Mouse (Mus musculus) WW6 (cell line): ENCODE data around the gene Ccdc146.
A peak's percentile ranks its signal among the peaks of the same experiment; 100 is the strongest.
"Not testable (repeated sequence)": the region's sequence is repeated elsewhere in the genome, so short reads cannot be mapped to it uniquely, and the experiment has no call there.

Experiments used
- DNase-seq: peaks from one replicate; pipeline ENCODE4 v3.0.0-alpha.2; 2013; ENCODE audit warnings: low read depth, low spot score

Gene Ccdc146

DNA sequence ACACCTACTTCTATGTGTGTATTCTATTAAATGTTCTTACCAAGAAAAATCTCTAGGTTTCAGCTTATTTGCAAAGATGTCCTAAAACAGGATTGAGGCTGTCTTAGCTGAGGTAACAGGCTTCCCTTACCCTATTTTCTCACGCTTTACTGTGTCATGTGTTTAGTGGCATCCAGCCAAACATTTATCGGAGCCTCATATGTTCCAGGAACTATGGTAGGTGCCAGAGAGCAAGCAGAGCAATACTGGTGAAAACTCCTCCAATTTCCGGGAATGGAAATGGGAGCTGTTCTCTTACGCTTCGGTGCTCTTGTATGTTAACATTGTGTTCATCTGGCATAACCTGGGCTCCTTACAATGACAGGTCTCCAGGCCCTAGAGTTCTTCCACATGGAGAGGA, 92.8 kb downstream of the Ccdc146 start:
- no peak for DNase-seq

DNA sequence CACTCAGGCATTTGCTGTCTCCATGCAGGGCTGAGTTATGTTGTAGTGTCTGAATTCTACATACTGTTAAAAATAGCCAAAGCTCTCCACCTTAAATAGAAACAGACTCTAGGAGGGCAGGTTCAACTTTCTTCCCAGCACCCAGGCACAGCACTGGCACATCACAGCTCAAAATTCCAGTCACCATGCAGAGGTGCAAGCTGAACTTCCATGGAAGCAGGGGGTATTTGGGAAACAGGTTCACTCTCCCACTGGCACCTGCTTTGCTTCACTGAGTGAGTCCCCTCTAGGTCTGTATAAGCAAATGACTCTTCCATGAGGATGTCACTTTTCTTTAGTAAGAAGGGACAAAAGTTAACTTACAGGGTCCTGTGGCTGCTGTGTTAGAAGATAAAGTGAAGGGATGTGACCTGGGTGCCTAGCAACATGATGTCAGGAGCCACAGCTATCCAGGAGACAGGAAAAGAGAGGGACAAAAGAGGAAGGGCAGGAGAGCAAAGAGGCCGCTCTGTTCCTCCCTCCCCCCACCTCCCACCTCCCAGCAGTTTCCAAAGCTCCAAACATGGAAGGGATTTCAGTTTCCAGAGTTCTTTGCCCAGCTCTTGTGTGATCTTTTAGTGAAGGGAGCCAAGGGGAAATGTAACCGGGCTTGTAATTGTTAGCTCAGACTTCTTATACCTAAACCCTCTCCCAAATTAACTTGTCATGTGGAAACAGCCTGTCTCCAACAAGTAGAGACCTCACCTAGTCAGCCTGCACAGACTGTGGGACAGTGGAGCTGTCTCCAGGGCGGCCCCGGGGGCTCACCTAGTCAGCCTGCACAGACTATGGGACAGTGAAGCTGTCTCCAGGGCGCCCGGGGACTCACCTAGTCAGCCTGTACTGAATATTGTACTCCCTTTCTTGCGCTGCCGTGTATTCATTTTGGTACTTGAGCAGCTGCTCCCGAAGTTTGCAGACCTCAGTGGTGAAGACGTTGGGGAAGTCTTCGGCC, 94.5 kb downstream of the Ccdc146 start:
- DNase-seq = no peak

DNA sequence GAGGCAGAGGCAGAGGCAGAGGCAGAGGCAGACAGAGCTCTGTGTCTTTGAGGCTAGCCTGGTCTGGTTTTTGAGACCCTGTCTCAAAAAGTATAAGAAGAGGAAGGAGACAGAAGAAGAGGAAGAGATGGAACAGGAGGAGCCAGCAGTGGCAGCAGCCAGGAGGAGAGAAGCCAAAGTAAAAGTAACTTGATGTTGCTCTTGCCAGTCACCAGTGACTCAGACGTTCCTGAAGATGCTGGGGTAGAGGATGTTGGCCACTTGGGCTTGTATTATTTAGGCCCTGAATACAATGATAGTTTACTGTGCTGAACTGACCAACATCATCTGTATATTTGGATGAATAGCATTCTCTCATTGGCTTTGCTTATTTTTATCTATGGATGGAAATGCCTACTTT, 95.9 kb downstream of the Ccdc146 start:
- no peak for DNase-seq

DNA sequence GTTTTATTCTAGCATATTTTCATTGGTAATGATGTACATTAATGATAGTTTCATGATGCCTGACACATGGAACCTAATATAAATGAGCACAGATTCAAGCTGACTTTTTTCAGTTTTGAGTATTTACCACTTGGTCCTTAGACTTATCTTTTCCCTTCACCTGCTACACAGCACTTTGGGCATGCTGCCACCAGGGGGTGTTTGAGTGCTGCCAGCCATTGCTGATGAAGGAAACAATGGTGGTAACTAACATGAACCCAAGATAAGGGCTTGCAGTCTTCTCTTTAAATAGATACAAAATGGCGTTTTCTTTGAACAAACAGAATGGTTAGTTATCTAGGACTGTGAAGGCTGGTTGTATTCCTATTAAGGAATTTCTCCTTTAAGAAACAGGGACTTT, 98.0 kb downstream of the Ccdc146 start:
- peak; percentile 28 for DNase-seq

DNA sequence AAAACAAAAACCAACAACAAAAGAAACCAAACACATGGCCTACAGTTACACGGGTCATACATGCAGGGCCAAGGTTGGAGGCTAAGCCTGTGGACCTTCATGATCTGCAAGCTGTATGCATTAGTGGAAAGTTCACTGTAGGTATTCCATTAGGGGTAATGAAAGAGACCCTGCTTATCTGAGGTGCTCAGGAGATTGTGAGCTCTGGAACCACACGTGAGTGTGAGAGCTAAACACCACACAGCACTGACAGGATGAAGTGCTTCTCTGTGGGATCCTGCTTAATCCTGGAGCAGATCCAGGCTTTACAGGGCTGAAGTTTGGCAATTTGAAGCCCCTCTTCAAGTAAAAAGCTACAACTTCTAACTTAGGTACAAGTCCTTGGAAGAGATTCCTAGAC, 104.3 kb downstream of the Ccdc146 start:
- DNase-seq = no peak

DNA sequence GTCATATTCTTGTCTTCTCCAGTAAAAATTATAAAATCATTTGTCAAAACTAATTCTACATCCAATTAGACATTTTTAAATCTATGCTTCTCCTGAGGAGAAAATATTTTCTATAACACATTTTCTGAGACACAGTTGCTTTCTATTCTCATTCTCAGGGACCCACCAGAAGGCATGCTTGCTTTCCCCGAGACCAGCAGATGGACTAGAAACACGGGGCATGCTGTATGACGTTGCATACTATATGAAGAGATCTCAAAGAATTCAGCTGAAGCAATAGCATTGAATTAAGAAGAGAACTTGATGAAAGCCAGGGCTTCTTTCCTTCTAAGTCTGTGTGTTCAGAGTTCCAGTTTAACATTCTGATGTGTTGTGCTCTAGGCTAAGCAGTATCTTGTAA, 109.8 kb downstream of the Ccdc146 start:
- DNase-seq = no peak

DNA sequence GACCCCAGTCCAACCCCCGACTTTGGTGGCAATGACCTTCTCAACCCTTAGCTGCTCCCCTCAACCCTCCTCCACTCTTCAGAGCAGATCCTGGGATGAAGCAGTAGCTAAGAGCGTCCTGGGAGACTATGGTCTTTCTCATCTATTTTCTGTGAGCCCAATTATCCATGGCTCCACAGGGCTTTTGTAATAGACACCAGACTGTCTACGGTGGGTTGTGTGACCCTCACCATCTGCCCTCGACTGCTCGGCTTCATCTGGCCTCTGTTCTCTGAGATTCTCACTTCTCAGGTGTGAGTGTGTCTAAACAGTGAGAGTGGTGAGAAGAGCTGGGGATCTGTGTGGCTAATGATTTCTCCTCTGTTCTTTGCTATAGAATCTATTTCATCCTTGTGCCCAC, 117.3 kb downstream of the Ccdc146 start:
- DNase-seq = no peak

DNA sequence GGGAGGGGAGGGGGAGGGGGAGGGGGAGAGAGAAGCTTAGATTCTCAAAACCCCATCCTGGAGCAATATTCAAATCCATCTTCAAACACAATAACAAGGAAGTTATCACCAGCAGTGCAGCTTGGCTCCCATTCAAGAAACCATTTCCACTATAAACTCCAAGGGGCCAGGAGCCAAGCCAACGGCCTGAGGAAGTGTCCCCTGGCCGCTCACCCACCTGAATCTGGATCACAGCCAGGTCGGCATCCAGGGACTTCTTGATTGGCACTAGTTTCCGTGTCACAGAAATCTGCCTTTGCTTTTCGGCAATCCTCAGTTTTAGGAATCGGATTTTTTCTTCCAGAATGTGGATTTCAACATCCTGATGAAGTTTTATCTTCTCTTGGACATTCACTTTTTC, 123.5 kb downstream of the Ccdc146 start:
- no peak for DNase-seq

DNA sequence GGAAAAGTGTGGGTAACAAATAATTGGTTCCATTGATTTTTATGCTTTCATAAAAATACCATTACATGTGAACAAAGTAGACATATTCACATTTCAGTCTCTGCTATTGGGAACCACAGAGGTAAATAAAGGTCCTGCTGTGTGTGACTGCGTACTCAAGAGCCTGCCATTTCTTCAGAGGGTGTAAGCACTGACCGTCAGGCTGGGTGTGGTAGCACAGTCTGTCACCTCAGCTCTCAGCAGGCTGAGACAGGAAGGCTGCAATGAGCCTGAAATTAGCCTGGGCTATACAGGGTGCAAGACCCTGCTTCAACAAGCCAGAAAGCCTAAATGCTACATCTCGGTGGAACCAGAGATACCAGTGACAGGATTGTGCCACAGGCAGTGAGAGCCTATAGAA, 124.4 kb downstream of the Ccdc146 start:
- no peak for DNase-seq

DNA sequence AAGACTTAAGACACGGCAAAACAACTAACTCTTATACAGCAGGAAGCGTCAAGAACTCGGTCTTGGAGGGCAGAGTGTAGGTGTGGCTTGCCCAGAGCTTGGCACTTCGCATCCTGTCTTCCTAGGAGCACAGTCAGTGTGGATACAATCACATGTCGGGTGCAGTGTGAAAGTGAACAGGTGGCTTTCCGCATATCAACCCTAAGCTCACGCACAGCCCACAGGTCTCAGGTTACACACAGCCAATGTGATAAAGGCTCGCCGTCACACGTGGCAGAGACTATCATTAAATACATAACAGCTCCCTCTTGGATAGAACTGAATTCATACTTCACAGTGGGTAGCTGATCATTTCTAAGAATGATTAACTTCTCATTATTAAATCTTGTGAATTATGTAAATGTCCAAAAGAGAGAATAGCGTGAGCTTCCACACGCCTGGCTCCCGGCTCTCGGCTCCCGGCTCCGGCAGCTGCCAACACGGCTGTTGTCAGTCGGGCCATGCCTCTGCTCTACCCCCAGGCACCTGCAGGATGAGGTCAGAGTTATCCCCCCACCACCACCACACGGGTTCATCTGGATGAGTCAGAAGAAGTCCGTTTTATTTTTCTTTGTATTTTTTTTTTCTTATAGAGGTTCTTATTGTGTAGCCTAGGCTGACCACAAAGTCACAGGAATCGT, 125.3 kb downstream of the Ccdc146 start:
- no peak for DNase-seq

DNA sequence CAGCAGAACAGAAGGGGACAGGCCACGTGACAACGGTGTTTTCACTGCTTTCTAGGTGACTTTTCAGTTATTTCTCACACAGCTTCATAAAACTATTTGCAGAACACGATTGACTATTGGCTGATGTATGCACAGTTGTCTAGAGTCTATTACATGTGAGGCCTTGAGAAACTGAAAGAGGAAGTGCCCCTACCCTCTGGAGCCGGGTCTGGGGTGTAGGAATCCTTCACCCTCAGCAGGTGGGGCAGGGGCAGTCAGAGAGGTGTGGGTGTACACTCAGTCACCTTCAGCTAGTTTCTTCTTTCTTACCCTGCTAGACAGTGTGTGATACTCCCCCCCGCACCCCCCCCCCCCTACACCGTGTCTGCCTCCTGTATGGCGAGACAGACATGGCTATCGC, 128.8 kb downstream of the Ccdc146 start:
- no peak for DNase-seq

DNA sequence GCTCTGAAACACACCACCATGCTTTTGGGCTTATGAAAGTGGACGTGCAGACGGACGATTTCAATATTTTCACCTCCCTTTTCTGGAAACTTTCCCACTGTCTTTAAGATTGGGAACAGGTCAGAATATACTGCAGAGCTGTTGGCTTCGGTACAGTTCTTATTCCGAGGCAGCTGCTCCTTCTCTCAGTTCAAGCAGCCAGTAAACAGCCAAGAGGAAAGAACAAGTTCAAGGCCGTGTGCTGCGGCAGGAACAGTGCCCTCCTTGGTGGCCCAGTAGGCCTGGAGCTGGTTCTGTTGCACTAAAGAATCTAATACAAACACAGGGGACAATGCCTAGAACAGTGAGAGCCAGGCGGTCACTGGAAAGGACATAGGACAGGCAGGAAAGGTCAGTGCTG, 133.9 kb downstream of the Ccdc146 start:
- DNase-seq = no peak

DNA sequence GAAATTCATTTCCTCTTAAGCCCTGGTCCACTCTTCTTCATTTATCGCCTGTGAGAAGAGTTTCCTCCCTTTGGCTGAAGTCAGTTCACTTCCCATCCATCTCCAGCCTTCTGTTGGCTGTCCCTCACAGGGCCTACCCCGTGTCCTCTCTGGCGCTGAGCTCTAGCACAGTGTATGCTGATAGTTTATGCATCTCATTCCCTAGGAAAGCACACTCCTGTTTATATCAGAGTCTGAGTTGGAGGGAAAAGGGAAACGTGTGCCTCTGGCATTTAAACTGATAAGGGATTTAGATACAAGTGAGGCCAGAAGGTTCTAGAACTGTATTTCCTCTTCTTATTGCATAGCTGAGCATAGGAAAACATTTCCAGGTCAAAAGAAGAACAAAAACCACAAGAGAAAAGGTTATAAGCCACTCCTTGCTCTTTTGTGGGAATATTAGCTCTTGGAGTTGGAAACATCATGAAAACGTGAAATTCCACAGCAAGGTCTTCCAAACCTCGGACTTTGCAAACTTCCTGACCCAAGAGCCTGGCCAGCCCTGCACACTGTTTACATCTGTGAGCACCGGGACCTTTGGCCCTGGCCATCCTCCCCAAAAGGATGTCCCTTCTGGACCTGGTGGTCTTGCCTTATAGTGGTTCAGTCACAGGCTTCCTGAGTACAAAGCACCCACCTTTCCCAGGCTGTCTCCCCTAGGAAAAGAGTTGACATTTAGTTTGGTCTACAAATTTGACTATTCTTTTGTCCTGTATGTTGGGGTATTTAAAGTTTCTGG, 135.6 kb downstream of the Ccdc146 start:
- DNase-seq = no peak

DNA sequence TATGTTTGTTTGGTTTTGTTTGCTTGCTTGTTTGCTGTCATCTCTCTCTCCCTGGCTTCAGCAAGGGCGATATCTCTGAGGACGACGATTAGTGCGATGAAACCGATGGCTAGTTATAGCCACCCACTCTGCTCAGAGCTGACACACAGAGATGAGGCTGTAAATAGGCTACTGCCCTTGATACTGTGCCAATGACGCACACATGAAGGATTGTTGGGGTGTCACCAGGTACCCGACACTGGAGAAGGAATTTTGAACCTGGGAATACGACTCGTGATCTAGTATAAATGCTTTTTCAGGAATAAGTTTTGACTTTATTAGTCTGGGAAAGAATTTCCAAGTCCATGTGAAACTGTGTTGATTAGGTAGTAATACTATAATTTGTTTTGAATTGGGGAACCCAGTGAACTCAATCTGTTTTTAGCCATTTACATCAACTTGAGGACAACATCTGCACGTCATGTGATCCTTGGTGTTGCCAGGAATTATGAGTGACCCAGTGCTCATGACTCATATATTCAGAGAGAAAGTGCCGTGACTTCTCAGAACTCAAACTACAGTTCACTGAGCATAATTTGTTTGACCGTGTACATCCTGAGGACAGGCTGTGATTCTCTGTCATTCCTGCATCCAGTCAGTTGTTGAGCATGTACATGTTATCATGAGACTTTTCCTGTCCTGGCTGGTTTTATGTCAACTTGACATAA, 141.0 kb downstream of the Ccdc146 start:
- no peak for DNase-seq

DNA sequence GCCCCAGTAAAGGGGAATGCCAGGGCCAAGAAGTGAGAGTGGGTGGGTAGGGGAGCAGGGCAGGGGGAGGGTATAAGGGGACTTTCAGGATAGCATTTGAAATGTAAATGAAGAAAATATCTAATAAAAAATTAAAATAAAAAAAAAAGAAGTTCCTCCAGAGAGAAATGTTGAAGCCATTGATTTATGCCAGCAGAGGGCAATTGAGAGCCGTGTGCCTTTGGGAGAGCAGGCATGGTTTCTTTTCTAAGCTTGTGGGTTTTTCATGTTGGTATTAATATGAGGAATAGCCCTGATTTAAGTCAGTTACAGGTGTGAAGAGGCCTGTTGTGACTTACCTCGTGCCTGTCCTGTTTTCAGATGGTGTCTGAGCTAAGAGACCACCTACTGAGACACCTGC, 146.8 kb downstream of the Ccdc146 start:
- not testable (repeated sequence) for DNase-seq

DNA sequence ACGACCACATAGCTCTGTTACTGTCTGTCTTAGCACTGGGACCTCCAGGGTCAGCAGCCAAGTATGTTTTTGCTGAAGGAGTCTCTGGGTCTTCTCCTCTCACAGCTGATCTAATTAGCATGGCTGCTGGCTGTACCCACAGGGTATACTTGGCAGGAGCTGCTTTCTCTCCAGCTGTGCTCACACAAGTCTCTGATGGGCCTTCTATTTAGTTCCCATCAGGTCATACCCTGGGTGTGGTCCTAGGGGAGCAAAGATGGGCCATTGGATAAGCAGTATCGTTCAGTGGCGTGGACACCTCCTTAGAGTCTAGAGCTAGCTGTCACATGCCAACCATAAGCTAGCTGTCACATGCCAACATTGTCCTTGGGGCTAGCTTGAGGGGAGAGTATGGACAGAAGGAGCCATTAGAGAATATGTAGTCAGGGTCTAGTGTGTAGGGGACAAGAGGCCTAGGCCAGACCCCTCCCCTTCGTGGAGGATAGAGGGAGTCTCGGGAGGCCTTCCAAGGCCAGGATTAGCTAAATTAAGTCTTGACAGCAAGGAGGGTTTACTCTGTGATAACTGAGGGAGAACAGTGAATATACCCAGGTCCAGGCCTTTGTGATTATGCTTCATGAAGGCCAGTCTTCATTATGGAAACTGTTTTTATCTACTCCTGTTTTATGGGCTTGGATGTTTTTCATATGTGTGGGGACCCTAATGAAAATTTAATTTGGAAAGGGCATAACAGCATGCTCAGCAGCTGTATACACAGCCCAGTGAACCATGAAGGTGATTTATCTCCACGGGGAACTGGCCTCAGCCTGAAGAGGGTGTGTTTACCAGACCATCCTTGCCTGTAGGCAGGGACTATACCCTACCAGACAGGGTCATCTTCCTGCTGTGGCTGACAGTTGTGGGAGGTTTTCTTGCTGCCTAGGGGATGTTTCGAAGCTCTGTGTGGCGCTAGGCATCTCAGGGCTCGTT, 152.8 kb downstream of the Ccdc146 start:
- DNase-seq = no peak

DNA sequence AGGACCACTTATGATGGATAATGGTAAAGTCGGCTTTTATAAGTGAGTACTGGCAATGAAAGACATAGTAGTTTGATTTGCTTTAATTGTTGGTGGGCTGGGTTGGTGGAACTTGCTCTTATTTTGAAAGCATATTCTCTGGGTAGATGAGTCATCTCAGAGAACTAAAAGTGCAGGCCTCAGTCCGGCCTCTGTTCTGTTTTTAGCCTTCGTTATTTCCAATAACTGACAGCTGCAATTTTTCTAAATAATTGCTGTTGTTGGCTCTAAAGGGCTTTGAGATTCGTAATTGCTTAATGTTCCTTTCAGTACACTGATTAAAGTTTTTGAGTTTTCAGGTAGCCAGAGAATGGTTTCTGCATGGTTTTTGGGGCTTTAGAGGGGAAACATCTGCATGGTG, 153.7 kb downstream of the Ccdc146 start:
- DNase-seq = no peak

DNA sequence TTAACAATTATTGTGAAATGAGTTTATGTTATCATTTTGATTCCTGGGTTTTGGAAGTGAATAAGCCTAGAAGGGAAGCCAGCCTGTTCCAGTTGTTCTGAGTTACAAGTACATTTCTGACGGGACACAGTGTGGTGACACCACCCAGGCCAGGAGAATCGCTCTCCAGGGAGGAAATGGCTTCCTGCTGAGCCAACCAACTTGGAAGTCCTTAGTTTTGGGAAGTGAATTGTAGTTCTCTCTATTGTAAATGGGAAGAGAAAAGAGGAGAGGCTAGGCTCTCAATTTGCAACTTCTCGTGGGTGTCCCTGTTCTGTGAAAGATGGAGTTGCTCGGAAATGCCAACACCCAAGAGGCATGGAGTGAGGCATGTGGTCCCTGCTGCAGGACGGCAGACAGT, 155.0 kb downstream of the Ccdc146 start:
- no peak for DNase-seq

DNA sequence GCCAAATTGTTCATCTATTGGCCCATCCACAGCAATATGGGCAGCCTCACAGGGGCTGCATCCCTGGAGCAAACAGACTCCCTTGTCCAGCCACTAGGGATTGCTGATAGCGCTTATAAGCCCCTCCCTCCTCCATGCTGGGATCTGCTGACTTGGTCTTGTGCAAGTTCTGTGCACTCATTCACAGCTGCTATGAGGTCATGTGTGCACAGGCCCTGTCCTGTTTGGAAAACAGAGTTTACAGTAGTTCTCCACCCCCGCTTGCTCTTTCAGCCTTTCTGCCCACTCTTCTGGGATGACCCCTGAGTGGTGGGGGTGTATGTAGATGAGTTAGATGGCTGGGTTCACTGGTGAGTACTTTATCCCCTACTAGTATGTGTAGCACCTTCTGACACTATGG, 157.4 kb downstream of the Ccdc146 start:
- DNase-seq = no peak

DNA sequence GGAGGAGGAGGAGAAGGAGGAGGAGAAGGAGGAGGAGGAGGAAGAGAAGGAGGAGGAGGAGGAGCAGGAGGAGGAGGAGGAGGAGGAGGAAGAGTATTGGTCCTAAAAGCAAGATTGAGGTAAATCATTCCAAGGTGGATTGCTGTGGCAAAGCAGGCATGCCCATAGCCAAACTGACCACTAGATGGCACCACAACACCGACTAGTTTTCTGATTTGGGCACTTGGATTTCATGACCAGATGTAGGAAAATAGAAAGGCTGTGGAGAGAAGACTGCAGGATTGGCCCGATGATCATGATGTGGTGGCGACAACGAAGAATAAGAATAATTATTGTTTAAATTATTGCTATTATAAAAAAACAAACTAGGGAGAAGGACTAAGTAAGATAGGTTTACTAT, 159.4 kb downstream of the Ccdc146 start:
- DNase-seq = peak; percentile 36
